Mouse (Mus musculus): ENCODE results near the gene Cbarp.

The Cbarp gene

DNA sequence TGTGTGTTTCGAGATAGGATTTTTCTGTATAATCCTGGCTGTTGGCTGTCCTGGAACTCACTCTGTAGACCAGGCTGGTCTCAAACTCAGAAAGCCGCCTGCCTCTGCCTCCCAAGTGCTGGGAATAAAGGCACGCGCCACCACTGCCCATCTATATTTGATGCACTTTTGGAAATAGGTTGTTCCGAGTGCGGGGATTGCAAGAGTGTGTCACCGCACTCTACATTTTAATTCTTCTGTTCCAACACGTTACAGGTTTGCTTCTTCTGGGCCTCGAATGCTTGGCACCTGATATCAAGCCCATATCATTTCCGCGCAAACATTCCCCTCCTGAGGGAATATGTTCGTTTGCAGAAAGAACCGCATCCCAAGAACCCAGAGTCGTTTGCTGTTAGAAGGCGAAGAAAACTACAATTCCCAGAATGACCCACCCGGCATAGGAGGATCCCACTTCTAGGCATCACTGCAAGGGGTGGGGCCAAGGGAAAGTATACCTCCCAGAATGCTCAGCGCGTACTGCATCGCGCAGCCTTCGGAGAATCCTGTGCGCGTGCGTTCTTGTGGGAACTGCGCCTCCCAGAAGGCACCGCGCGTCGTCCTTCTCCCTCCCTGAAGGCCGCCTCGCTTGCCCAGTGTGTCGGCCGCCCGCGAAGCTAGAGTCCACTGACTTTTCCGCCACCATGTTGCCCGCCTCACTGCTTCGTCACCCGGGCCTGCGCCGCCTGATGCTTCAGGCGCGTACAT lies 1.3 kb upstream of the Cbarp start:
- DNase-seq = peak; percentile 100

DNA sequence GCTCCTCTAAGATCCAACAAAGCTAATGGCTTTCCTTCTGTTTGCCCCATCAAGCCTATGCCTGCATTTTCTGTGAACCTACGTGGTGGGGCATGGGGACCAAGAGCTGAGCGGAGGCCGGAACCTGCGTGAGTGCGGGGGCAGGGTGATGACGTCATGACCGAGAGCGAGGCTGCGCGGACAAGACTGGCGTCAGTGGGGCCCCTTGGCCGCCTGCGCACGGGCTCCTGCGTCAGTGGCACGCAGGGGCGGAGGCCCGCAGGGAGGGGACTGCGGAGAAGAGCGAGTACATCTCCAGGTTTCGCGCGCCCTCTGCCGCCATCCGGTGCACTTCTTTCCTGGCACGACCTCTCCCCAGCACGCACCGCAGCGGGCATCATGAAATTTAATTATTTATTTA lies 608 bp upstream of the Cbarp start:
- DNase-seq = peak; percentile 96

DNA sequence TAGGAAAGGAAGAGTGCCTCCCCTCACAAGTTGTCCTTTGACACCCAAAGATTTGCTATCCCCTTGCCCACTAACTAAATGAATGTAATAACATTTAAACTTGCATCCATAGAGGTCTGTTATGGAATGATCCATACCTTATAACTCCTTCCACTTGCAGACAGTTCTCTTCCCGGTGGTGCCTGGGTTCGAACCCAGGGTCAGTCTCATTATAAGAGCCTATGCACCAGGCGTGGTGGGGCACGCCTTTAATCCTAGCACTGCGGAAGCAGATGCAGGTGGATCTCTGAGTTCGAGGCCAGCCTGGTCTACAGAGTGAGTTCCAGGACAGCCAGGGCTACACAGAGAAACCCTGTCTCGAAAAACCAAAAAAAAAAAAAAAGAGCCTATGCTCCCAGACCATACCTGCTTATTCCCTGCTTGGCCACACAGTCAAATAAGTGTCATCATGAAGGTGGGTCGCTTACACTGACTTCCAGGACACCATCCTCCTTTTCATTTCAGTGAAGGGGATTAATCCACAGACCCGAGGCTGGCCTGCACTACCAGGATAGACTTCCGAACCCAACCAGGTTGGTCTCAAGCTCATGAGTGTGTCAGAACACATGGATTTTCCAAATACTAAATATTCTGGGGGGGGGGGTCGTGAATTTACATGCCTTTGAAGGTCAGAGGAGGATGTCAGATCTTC lies 515 bp downstream of the Cbarp start:
- DNase-seq = no peak

DNA sequence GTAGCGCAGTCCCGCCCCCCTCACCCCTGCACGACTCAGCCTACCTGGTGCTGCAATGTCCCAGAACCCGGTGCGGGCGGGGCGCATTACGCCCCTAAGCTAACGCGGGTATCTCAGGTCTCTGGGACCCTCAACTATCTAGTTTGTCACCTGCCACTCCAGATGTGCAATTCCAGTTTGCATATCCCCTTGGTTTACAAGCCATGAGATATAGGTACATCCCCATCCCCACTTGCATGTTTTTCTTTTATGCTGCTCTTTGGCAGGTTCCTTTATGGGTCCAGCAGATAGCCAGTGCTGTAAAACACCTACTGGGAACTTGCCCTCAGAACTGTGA lies 1.2 kb downstream of the Cbarp start:
- no peak for DNase-seq

DNA sequence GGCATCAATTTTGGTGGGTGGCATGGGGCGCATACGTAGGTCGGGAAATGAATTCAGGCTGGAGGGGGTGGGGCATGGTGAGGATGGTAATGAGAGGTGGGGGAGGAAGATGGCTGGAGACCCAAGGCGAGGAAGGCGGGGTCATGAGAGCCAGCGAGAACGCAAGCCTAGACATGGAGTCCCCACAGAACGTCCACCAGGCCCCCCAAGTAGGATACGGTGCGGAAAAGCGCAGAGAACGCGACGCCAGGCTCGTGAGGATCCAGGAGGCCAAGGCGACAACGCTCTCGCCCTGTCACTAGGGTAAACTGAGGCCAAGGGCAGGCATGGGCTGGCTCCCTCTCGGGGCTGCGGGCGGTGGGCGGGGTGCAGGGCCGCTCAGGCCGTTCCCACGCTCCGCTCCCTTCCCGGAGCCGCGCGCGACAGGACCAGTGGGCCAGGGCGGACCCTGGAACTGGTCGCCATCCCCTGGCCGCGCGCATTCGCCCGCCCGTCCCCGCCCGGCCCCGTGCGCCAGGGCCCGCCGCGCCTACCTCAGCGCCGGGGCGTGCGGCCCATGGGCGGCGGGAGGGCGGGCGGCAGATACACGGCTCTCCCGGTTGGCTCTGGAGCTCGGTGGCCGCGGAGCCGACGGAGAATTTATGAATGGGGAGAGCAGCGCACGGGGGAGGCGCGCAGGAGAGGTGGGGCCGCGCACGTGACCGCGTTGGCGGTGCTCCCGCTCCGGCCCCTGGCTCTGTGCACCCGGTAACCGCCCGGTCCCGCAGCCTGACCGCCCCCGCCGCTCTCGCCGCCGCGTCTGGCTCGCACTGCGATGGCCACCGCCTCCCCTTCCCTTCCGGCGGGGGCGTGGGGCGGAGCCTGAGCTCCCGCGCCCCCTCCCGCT lies 1.8 kb downstream of the Cbarp start, which contains the start of gene Atp5d:
Gene Atp5d (plus strand): TSS at position 80 of the 886 bp plus-strand sequence.
- peak; percentile 82 for DNase-seq

DNA sequence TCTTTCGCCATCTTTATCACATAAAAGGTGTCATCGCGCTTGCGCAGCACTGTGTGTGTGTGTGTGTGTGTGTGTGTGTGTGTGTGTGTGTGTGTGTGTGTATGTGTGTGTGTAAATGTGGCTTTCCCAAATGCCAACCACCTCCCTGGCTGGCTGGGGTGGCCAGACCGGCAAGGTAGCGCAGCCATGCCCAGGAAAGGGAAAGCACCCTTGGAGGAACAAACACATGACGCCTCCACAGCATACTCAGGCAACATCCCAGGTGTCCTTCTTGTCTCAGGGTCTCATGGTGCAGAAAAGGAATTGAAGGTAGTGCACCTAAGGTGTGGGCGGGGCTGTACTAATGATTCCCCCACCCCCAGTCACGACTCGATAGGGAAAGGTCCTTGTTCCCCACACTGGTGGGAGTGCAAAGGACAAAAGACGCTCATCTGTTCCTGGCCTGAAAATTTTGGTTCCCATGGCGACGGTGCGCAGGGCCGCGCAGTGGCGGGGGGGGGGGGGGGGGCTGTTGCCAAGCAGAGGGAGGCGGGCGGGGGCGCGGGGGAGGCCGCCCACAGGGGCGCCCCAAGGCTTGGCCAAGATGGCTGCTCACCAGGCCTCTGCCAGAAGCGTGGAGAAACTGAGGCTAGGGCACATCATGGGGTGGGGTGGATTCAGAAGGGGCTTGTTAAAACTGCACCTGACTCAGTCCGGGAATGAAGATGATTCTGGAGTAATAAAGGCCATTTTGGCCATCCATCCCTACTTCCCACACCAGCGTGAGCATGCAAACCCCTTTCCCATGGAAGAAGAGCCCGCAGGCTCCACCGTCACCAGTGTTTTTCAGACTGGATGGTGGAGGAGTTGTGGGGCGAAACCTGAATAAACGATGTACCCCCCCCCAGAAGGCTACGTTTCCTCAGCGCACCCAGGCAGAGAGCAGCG lies 2.7 kb downstream of the Cbarp start:
- peak; percentile 44 for DNase-seq

DNA sequence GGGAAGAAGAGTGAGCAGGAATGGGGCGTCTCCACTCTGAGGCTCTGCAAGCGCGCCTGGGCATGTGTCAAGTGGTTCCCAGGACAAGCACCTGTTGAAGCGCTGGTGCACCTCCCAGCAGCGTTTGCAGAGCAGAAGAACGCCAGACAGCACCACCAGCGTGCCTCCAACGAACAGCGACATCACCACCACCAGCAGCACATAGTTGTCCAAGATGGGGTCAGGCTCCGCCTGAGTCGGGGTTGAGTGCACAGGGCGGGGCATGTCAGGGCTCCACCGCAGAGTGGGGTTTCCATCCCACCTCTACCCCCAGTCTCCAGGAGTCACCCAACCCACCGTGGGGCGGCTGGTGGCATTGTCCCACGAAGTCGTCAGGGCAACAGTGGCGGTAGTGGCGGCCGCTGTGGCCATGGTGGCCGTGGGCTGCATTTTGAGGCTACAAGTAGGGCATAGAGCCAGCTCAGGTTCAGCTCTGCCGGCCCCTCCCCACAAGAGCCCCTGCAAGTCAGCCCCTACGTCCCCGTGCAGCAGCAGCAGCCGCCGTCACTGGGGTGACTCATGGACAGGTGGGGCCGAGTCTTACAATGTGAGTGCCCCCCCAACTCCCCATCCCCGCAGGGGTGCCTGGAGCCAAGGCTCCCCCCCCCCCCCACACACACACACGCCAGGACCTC lies 3.5 kb downstream of the Cbarp start:
- no peak for DNase-seq

DNA sequence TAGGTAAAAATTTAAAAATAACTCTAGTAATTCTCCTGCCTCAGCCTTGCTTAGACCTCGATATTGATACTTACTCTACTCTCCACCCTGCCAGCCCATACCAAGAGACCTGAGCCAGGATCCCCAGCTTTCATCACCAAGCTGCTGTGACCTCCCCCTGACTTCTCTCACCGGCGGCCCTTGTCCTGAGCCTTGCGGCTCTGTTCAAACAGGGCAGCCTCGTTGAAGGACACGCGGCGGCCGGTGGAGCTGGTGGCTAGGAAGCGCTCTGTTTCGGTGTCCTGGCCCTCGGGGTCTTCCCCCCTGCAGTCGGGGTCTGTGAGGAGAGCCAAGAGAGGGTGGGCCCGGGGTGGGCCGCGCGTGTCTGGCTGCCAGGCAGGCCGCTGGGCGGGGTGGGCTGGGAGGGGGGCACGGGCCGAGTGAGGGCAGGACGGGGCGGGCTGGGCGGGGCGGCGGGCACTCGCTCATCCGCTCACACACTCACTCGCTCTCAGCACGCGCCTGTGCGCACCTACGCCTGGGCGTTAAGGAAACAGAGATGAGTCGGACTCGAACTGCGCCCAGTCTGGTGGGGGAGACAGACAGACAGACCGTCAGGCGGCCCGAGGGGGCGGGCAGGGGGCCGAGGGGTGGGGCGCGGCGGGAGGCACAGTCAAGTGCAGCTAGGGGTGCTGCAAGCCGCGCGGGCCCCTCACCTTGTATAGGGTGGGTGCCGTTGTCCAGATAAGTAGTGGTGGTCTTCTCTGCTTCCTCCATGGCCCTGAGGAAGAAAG lies 4.3 kb downstream of the Cbarp start:
- no peak for DNase-seq

DNA sequence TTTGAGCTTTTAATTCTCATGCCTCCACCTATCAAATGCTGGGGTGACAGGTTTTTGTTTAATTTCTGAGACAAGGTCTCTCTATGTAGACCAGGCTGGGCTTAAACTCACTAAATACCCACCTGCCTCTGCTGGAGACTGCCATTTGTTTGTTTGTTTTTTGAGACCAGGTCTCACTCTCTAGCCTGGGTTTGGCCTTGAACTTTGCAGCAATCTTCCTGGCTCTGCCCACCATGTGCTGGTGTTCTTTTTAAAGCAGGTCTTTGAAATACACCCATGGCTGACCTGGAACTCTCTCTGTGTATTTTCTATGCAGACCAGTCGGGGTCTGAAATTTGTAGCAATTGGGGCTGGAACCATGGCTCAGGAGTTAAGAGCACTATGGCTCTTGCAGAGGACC lies 5.0 kb downstream of the Cbarp start:
- DNase-seq = no peak

DNA sequence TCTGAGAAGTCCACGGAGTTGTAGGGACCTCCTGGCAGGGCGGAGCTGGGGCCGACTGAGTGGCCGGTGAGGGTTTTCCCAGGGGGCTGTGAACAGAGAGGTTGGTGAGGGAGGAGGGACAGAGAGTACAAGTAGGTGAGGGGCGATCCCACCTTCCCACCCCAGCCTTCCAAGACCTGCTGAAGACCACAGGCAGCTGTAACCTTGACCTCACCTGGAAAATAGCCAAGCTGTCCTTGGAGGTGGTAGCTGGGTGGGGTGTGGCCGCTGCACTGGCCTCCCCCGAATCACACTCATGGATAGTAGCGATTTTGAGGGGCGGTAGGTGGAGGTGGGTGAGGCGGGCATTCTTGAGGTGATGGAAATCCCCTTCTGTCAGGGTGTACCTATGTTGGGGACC lies 5.5 kb downstream of the Cbarp start:
- no peak for DNase-seq

DNA sequence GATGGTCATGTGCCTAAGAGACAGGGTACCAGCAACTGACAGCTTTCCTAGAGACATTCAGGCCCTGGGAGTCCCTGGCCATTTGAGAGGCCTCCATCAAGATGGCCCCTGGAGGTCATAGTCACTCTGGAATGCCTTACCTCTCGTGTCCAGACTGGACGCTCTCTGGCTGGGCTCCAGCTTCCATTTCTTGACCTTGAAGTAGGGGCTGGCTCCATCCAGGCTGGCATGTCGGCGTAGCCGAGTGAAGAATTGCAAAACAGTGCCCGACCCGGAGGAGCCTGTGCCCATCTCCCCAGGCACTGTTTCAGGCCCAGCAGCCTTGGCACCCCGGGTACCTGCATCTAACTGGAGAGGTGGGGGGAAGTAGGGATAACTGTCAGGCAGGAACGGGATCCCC lies 6.2 kb downstream of the Cbarp start:
- no peak for DNase-seq

DNA sequence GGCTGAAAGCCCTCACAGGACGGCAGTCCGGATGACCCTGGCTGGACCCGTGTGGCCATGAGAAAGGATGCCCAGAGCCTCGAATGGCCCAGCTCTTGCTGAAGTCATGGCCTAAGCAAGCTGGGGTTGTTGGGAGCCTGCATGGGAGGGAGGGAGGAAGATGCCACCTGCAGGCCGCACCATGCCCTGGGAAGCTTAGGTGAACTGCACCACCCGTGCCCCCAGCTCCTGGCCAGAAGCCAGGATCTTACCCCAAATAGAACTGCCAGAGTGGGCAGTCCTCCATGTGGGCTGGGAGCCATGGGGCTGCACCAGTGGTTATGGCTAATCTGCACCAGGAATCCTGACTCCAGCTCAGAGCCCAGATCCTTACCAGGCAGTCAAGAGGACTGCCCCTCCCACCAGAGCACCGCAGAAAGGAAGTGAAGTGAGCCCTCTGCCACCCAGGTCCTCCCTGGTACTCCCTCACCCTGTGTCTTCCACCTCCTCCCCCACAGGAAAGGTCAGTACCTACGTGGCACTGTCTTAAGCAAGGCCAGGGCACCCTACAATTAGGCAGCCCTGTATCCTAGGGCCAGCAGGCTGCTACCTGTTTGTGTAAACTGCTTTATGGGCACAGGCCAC lies 7.3 kb downstream of the Cbarp start:
- DNase-seq = no peak

DNA sequence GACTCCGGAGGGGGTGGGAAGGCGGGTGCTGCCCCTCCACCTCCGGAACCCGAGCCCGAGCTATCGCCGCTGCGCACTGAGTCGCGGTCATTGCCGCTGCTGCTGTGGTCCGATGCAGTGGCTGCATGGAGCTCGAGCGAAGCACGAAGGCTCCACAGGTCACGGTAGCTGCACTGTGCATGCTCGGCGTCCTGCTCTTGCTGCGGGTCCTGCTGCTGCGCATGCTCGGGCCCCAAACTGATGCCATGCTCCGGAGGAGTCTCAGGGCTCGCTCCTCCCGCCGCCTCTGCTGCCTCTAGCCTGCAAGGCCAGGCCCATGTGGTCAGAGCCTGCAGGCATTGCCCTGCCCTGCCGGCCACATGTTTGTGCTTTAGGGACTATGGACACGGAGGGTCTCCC lies 8.7 kb downstream of the Cbarp start:
- peak; percentile 49 for DNase-seq

DNA sequence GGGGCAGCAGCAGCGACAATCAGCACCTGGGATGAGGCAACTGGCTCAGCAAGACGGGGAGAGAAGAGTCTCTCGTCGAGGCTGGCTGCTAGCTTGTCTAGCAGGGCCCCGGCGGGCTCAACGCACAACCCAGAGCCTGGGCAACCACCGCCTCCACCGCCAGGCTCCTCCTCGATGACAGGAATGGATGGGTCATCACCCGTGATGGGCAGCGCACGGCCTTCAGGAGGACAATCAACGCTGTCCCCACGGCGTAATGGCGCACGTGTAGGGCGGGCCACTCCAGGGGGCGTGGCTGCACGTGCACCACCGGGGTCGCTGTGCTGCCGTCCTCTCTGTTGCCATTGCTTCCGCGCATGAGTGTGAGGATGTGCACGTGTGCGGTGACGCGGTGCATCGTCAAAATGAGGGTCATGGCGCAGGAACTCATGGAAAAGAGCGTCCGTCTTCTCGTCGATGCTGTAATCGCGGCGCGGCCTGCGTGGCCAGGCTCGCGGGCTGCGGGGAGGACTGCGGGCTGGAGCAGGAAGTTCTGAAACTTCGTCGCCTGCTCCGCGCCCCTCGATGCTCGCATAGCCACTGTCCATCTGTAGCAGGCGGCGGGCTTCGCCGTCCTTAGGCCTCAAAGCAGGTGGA lies 9.2 kb downstream of the Cbarp start:
- peak; percentile 77 for DNase-seq

DNA sequence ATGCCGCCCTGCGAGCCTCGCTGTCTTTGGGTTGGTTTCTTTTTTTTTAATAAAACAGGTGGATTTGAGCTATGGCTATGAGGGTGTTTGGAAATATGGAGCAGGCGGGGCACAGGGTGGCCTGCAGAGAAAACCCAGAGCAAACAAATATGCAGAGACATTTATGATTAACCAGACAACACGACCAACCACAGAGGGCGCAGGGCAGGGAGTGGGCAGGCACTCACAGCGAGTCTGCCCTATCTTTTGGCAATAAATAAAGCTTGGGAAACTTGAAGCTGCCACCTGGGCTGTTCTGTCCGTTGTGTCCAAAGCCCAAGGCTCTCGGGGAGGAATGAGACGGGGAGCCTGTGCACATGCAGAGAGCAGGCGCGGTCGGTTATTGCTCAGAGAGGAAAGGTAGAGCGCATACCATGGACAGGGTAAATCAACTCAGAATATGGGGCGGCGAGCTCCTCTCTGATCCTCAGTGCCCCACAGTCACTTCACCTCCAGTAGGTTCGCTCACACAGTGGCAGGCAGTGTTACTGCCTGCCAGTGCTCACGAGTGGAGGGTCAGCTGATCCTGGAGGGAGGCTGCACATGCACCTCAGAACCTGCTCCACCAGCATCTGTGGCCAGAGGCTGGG lies 10.1 kb downstream of the Cbarp start:
- no peak for DNase-seq

DNA sequence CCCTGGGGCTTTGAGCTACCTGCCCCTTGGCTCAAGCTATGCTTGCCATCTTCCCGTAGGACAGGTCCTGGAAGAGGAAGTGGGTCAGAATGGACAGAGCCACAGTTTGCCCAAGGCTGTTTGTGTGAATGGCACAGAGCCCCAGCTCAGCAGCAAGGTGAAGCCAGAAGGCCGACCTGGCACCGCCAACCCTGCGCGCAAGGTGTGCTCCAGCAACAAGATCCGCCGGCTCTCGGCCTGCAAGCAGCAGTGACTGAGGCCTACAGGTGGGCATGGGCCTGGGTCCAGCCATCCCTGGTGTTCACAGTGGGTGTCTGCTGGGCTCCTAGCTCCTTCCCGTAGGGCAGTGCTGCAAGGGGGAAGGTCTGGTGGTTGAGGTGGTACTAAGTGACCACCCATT lies 10.8 kb downstream of the Cbarp start:
- no peak for DNase-seq

DNA sequence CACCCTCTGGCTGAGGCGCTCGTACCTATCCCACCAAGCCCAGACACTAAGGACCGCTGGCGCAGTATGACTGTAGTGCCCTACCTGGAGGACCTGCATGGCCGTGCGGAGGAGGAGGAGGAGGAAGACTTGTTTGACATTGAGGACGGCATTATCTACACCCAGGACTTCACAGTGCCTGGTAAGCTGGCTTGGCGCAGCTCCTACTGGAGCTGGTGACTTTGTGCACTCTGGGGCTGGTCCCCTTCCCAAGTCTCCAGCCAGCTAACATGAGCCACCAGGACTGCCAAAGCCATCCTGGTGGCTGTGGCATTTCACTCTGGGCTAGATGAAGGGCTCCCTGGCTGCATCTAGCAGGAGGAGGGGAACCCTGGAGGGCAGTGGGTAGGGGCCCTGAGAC lies 12.7 kb downstream of the Cbarp start:
- DNase-seq = no peak

DNA sequence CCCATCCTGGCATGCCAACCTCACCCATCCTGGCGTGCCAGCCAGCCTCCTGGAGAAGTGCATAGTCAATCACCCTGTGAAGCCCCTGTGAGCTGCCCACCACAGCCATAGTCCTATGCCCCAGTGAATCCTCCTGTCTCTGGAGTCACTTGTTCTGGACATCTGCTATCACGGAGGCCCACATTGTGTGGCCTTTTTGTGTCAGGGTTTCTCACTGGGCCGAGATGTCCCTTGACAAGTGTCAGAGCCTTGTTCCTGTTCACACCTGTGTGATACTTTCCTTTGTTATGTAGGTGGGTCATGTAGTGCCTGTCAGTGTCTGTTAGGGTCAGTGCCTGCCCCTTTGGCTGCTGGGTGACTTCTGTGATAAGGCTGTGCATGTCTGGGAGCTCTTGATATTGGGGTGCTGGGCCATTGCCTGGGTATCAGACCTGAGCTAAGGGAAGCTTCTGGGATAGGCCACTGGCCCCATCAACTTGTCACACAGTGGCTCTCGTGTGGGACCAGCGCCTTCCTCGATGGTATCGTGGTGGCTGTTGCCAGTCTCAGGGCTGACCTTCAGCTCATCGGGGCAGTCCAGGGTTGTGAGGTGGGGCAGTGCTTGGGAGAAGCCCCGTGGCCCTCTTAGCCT lies 16.6 kb downstream of the Cbarp start:
- no peak for DNase-seq

DNA sequence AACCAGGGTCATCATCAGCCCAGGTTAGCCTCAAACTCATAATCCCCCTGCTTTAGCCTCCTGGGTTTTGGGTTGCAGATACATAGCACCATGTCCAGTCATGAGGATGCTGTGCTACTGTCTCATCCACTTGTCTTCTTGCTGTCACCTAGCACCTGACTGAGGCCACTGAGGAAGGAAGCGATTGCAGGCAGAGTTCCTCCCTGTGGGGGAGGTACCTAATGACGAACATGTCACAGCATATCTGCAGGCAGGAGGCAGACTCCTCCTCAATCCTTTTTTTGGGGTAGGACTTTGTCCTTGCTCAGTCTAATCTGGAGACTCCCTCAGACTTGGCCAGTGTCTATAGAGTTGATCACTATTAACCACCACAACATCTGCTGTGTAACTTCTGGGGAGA lies 19.0 kb downstream of the Cbarp start:
- DNase-seq = no peak

Data from embryo, embryonic 11 days (tissue).